Mouse (Mus musculus): ENCODE results near the gene Kdm3a.

Gene Kdm3a

DNA sequence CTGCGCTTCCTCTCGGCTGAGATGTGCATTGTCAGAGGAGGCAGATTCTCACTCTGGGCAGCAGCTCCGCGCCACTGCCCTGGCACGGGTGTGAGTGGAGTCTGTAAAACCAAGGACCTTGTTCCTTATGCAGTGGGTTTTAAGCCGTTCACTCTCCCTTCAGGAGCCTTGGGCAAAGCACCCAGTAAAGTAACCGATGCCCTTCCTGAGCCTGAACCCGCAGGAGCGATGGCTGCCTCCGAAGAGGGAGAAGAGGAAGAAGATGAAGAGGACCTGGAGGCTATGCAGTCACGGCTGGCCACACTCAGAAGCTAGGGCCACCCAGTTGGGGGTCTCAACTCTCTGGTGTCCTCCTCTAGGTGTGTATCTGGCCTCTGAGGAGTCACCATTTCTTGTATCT is 53.3 kb downstream of the Kdm3a start:
- DNase-seq (ENCODE audit: low spot score), result no peak

DNA sequence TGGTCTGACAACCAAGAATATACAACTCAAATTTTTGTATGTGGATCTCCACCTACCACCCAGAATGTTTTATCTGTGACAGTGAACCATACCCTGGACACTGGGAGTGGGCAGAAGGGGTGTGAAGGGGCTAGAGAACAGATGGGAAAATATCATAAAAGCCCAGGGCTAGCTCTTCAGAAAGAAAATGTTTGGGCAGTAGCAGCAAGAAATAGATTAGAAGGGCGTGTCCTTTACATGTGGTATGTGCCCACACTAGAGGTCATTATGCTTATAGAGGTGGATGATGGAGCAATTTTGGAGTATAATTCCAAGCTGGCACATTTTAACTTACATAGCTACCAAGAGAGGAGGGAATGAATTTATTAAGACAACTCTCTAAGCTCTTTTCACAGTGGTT is 57.4 kb downstream of the Kdm3a start:
- DNase-seq (ENCODE audit: low spot score), result no peak

DNA sequence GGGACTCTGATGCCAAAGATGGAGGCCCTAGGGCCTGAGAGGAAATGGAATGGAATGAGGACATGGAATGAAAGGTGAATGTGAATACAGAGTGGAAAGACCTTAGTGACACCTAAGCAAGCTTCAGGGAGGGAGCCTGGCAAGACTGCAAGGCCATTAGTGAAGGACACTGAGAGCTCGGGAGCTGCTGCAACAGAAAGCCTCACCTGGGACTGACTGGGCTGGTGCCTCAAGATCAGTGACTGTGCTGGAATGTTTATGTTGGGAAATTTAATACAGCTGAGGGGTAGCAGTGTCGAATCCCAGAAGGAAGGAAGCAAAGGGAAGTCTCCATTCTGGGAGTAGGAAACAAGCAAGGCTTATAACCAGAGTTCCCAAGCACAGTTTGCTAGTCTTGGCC is 63.8 kb downstream of the Kdm3a start:
- no peak for DNase-seq (ENCODE audit: low spot score)

DNA sequence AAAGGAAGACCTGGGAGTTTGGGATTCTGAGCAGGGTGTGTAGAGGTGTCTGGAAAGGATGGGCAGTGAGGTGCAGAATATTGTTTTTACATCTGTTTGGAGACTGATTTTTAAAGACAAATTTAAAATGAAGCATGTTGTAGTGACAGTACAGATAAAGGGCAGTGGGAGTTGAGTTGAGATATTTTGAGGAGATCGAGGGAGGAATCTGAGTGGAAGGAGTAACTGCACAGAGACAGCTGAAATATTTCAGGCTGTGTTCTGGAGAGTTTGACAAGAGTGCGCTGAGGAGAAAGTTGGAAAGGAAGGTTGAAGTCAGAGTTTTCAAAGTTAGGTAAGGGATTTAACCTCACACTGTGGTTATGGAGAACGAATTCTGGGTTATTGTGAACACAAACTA is 64.2 kb downstream of the Kdm3a start:
- no peak for DNase-seq (ENCODE audit: low spot score)

DNA sequence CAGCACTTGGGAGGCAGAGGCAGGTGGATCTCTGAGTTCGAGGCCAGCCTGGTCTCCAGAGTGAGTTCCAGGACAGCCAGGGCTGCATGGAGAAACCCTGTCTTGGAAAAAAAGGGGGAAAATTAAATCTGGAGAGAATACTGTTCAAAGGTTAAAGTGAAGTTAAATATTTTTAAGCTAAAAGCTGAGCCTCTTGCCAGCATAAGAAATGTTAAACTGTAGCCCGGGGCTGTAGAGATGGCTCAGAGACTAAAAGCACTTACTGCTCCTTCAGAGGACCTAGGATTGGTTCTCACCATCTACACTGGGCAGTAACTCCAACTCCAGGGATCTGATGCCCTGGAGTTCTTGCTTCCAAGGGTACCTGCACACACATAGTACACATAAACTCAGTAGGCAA is 76.0 kb downstream of the Kdm3a start:
- no peak for DNase-seq (ENCODE audit: low spot score)

DNA sequence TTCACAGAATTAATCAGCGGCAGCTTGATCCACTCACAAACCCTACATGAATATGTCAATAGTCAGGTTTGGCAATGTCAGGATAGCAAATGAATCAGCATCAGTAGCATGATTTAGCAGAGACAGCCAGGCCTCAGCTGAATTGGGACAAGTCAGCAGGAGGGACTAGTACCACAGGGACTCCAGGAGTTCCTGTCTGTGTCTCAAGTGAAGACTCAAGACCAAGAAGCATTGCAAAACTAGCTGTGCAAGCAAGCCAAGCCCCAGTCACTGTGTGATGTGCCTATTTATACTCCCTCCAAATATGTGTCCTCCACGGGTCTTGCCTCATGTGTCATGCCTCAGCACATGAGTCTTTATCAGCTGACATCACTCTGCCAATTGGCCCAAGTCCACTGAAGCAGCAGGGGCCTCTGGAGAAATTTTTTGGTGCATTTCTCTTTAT is 77.3 kb downstream of the Kdm3a start:
- DNase-seq (ENCODE audit: low spot score), result peak; percentile 70

DNA sequence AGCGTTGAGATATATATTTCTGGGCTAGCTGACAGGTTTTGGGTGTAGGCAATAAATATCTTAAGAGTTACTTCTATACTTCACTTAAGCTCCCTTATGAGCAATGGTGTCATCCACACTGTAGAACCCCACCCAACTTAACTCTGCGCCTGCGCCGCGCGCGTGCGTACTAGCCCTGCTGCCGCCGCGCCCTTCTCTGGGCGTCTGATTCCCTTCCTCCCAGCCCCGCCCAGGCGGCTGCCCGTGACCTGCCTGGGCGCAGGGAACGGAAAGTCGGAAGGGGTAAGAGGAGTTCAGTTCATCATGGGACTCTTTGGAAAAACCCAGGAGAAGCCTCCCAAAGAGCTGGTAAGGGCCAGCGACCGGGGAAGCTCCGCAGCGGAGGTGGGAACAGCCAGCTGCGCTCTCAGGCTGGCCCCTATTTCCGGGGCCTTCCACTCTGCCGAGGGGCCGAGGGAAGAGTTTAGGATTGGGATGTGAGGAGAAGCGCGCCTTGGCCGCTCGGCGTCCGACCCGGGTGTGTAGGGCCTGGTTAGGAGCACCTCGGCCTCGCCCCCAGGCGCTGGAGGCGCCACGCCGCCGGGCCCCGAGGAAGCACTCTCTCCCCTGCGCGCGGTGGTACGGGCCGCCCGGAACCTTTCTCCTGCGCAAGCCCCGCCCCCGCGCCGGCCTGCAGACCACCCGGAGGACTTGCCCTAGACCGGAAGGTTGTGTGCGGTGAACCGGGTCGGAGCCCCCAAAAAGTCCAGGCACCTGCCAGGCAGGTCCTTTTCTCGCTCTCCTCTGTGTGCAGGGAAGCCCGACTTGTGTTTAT is 88.9 kb downstream of the Kdm3a start, which contains the start of gene Chmp3:
Chmp3 (plus strand) TSS at position 112 of the 814 bp plus-strand sequence.
- DNase-seq (ENCODE audit: low spot score), result peak; percentile 97

Data from adipocyte (in vitro differentiated cells).